Mouse (Mus musculus) fibroblast of lung, adult 2 months (primary cell): Measurements from ENCODE around the gene Mmp24.

Experiments used
- DNase-seq: peaks from one replicate; pipeline ENCODE4 v3.0.0-alpha.2; 2011; ENCODE audit warnings: low read depth

The Mmp24 gene

GRCm38 (mm10) chr2:155775685-155776263 is 632 bp downstream of the Mmp24 start:
- no peak for DNase-seq

GRCm38 (mm10) chr2:155776824-155777687 is 1.9 kb downstream of the Mmp24 start:
- no peak for DNase-seq

GRCm38 (mm10) chr2:155777688-155777985 is 2.5 kb downstream of the Mmp24 start:
- no peak for DNase-seq

- DNase-seq, result no peak
Observed at GRCm38 (mm10) chr2:155778004-155778403, 2.9 kb downstream of the Mmp24 start.

- no peak for DNase-seq
Observed at GRCm38 (mm10) chr2:155779066-155779465, 3.9 kb downstream of the Mmp24 start.

- DNase-seq, result no peak
Observed at GRCm38 (mm10) chr2:155779506-155779905, 4.4 kb downstream of the Mmp24 start.

- no peak for DNase-seq
Observed at GRCm38 (mm10) chr2:155784534-155784933, 9.4 kb downstream of the Mmp24 start.

GRCm38 (mm10) chr2:155786905-155787304 is 11.8 kb downstream of the Mmp24 start:
- DNase-seq, result no peak

GRCm38 (mm10) chr2:155787949-155788931 is 13.1 kb downstream of the Mmp24 start:
- DNase-seq, result no peak

GRCm38 (mm10) chr2:155792899-155793298 is 17.8 kb downstream of the Mmp24 start:
- DNase-seq, result no peak

GRCm38 (mm10) chr2:155794674-155795445 is 19.7 kb downstream of the Mmp24 start:
- no peak for DNase-seq

- no peak for DNase-seq
Observed at GRCm38 (mm10) chr2:155798613-155799012, 23.5 kb downstream of the Mmp24 start.

GRCm38 (mm10) chr2:155802761-155803160 is 27.6 kb downstream of the Mmp24 start:
- DNase-seq, result no peak

- no peak for DNase-seq
Observed at GRCm38 (mm10) chr2:155804053-155804452, 28.9 kb downstream of the Mmp24 start.

GRCm38 (mm10) chr2:155805231-155805924 is 30.2 kb downstream of the Mmp24 start:
- no peak for DNase-seq

- no peak for DNase-seq
Observed at GRCm38 (mm10) chr2:155805925-155806255, 30.7 kb downstream of the Mmp24 start.

- no peak for DNase-seq
Observed at GRCm38 (mm10) chr2:155806548-155806947, 31.4 kb downstream of the Mmp24 start.

- DNase-seq, result no peak
Observed at GRCm38 (mm10) chr2:155807408-155807807, 32.3 kb downstream of the Mmp24 start.

- no peak for DNase-seq
Observed at GRCm38 (mm10) chr2:155809620-155810019, 34.5 kb downstream of the Mmp24 start.

GRCm38 (mm10) chr2:155811821-155812396 is 36.8 kb downstream of the Mmp24 start:
- DNase-seq, result no peak

- no peak for DNase-seq
Observed at GRCm38 (mm10) chr2:155812637-155813036, 37.5 kb downstream of the Mmp24 start.
